Mouse (Mus musculus) heart, postnatal 36 days (tissue): Measurements from ENCODE around the gene Foxd3. TPM values are rescaled to one million over a fixed set of nuclear protein-coding genes. Genes with fewer than 3 reads are reported as not detected.
"Not testable (repeated sequence)": the region's sequence is repeated elsewhere in the genome, so short reads cannot be mapped to it uniquely, and the experiment has no call there.

Experiments used
- DNase-seq, 2 experiments: peaks; one replicate each; pipeline ENCODE4 v3.0.0; 2021 to 2022
- intact Hi-C: fragments of 180-260 bp; cut with DNase I; formaldehyde crosslinking; loops from one replicate; pipeline ENCODE4 v1.15.1; 2025
- total RNA-seq, 2 experiments: library from RNA; stranded (reverse); gene quantifications; 2 replicates each; pipeline ENCODE4 v1.2.3; 2021

The Foxd3 gene
- total RNA-seq: under 1 TPM; 0.28 to 0.65 TPM

GRCm38 (mm10) chr4:99655937-99656604, at the start of gene Foxd3:
Gene Foxd3, plus strand, starts transcription at chr4:99656299.
- intact Hi-C loops: no loop called here
- peak in 1 of 2 experiments; percentile 15 for DNase-seq

GRCm38 (mm10) chr4:99612156-99612555, 43.9 kb upstream of the Foxd3 start:
- intact Hi-C loops: no loop called here

GRCm38 (mm10) chr4:99612609-99613350, 43.3 kb upstream of the Foxd3 start:
- DNase-seq: no peak
- intact Hi-C loops: no loop called here

More at GRCm38 (mm10) chr4:99612156-99612555, 43.9 kb upstream of the Foxd3 start:
- no peak for DNase-seq

GRCm38 (mm10) chr4:99626047-99626844, 29.9 kb upstream of the Foxd3 start:
- intact Hi-C loops: no loop called here
- DNase-seq: no peak

GRCm38 (mm10) chr4:99627057-99627456, 29.0 kb upstream of the Foxd3 start:
- intact Hi-C loops: no loop called here
- no peak for DNase-seq

- no peak for DNase-seq
- intact Hi-C loops: no loop called here
These were observed 20.1 kb upstream of the Foxd3 start for GRCm38 (mm10) chr4:99636038-99636437.

- no peak for DNase-seq
- intact Hi-C loops: no loop called here
These were observed 19.4 kb upstream of the Foxd3 start for GRCm38 (mm10) chr4:99636711-99637110.

- DNase-seq, intact Hi-C loops: not testable (repeated sequence)
These were observed 15.5 kb upstream of the Foxd3 start for GRCm38 (mm10) chr4:99640619-99641018.

- intact Hi-C loops: no loop called here
These were observed 14.2 kb upstream of the Foxd3 start for GRCm38 (mm10) chr4:99641920-99642319.

GRCm38 (mm10) chr4:99645560-99645959, 10.5 kb upstream of the Foxd3 start:
- no peak for DNase-seq
- intact Hi-C loops: no loop called here

More at GRCm38 (mm10) chr4:99641920-99642319, 14.2 kb upstream of the Foxd3 start:
- no peak for DNase-seq

GRCm38 (mm10) chr4:99650088-99650944, 5.8 kb upstream of the Foxd3 start:
- no peak for DNase-seq
- intact Hi-C loops: no loop called here

- intact Hi-C loops: no loop called here
- DNase-seq: peak in 1 of 2 experiments; percentile 28
These were observed 5.0 kb upstream of the Foxd3 start for GRCm38 (mm10) chr4:99650945-99651690.

- DNase-seq: no peak
- intact Hi-C loops: no loop called here
These were observed 4.2 kb upstream of the Foxd3 start for GRCm38 (mm10) chr4:99651823-99652450.

GRCm38 (mm10) chr4:99652576-99653210, 3.4 kb upstream of the Foxd3 start:
- DNase-seq: no peak
- intact Hi-C loops: no loop called here

GRCm38 (mm10) chr4:99653216-99653607, 2.9 kb upstream of the Foxd3 start:
- DNase-seq: peak in 1 of 2 experiments; percentile 19
- intact Hi-C loops: no loop called here

- peak in 1 of 2 experiments; percentile 19 for DNase-seq
- intact Hi-C loops: no loop called here
These were observed 2.4 kb upstream of the Foxd3 start for GRCm38 (mm10) chr4:99653608-99654221.

GRCm38 (mm10) chr4:99654621-99655296, 1.3 kb upstream of the Foxd3 start:
- DNase-seq: no peak
- intact Hi-C loops: no loop called here
